Mouse (Mus musculus): ENCODE results near the gene Bud31.
"Not testable (repeated sequence)": the region's sequence is repeated elsewhere in the genome, so short reads cannot be mapped to it uniquely, and the experiment has no call there.

Bud31 gene

DNA sequence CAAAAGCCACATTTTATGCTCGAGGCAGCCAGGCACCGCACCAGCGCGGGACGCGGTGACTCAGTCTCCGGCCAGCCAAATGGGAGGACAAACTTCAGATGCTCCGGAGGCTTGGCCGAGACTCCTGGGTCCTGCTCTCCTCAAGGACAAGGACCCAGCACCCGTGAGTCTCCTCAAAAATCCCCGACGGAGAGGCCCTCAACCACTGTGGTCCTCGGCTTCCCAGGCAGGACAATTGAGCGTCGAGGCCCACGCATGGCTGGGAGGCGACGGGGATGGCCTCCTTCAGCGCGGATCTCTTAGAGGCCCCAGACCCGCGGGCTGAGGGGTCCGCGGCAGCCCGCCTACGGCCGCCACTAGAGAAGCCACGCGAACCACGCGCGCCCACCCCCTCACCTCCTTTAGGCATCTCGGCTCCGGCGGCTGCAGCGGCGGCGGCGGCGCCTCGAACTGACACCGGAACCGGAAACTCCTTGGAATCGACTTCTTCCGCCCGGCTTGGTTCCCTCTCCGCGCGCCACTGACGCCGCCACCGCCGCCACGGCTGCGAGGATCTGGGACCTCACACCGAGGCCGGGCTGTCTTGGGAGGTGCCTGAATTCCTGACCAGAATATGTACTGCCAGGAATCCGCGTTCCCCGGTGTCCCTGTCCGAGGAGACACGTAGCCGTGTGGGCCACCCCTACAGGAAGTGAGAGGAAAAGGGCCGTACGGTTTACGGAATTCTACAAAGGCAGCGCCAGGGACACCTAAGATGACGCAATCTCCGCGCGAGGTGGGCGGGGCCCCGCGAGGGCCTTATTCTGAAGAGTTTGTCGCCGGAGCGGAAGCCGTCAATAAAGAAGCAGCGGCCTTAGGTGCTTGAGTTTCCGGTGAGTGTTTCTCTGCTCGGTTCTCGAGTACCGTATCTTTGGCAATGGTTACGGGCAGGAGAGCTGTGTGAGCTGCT is at the start of gene Bud31, which contains the start of gene Pdap1:
Bud31 (plus strand) TSS at position 792 of the 949 bp plus-strand sequence.
Pdap1 (minus strand) TSS at position 668 of the 949 bp plus-strand sequence.
- peak; percentile 94 for DNase-seq (ENCODE audit: low spot score)

DNA sequence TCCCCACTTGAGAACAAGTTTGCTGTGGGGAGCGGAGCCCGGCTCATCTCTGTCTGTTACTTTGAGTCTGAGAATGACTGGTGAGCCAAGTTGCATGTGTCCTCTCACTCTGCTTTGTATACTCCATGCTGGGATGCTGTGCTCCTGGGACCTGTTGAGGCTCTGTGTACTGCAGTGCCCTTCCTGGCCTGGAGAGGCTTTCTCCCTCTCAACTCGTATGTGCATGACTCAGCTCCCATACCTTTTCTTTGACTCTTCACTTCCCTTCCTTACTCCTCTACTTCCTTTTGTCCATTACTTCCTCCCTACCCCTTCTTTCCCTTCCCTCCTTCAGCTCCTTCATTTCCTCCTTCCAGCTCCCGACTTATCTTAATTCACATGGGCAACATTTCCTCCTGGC is 44.0 kb upstream of the Bud31 start:
- DNase-seq (ENCODE audit: low spot score), result no peak

DNA sequence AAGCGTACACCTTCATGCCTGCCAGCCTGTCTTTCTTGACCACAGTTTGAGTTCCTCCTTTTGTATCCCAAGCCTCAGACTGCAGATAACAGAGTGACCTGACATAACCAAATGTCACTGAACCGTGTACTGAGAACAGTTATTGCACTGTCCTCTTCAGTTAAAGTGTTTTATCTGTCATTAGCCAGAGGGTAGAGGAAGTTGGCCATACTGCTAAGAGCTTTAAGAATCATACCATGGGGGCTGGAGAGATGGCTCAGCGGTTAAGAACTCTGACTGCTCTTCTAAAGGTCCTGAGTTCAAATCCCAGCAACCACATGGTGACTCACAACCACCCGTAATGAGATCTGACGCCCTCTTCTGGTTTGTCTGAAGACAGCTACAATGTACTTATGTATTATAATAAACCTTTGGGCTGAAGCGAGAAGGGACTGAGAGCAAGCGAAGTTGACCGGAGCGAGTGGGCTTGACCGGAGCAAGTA is 41.8 kb upstream of the Bud31 start:
- DNase-seq (ENCODE audit: low spot score), result no peak

DNA sequence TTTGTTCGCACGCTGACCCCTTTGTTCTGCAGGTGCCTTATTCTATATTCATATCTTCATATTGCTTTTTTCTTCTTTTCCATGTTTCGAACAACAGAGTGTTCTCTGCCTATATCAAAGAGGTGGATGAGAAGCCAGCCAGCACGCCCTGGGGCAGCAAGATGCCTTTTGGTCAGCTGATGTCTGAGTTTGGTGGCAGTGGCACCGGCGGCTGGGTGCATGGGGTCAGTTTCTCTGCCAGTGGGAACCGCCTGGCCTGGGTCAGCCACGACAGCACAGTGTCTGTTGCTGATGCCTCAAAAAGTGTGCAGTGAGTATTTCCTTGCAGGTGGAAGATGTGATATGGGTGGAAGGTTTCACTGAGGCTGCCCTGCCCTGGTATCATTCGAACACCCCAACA is 39.2 kb upstream of the Bud31 start:
- DNase-seq (ENCODE audit: low spot score), result no peak

DNA sequence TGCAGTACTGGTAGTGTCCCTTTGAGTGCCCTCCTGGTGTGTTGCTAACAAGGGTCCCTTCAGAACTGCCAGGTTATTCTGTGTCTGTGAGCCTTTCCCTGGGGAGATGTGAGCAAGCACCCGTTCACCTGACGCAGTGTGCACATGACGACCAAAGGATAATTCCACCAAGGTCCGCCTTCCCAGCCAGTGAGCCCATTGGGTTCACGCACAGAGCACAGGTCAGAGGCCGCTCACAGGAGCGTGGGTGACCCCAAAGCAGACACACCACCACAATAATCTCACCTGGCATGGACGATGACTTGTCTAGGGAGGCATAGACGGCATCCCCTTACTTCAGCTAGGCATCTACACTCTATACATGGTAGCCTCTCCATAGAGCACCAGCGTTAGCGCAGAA is 38.7 kb upstream of the Bud31 start:
- not testable (repeated sequence) for DNase-seq (ENCODE audit: low spot score)

DNA sequence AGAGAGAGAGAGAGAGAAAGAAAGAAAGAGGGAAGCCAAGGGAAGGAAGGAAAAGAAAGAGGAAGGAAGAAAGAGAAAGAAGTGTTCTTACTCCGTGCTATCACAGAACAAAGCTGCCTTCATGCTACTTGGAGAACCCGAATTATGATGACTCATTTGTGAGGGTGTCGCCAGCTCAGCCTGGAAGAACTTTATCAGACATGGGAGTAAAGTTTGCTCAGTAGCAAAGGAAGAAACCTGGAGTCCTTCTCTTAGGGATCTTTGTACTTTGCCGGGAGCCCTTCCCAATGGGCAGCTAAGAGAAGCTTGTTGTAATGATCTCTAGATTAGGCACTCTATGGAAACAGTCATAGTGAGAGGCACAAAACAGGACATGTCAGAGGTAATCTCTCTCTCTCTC is 37.5 kb upstream of the Bud31 start:
- DNase-seq (ENCODE audit: low spot score), result no peak

DNA sequence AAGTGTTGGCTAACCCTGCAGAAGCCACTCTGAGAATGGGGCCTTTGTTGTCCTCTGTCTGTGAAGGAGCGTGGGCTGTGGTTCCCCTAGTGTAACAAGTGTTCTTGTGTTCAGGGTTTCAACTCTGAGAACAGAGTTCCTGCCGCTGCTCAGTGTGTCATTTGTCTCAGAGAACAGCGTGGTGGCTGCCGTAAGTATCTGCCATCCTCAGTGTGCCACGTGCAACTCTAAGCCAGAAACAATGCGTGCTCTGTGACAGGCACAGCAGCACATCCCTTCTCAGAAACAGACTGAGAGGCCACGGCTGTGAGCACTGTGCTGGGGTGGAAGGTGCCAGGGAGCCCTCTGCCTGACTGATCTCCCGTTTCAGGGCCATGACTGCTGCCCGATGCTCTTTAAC is 35.8 kb upstream of the Bud31 start:
- DNase-seq (ENCODE audit: low spot score), result no peak

DNA sequence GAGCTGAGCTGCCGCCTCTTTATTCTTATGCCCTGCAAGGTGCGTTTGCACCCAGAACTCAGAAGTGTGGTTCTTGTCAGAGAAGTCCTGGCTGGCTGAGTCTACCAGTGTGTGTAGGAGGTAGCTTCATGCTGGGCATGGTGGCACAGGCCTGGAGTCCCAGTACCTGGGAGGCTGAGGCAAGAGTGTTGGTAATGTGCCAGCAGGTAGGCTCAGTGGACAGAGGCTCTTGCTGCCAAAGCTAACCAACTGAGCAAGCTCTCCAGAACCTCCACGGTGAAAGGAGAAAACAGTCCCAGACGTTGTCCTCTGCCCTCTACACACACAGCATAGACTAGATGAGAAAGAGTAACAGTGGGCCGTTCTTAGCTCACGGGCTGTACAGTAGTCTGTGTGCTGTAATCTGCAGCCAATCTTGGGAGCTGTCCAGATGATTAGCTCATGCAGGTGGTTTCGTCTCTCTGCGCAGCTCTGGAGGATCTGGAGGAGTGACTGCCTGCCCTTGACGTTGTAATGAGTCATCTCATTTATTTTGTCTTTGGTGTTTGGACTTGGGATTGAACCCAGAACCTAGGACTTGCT is 34.4 kb upstream of the Bud31 start:
- no peak for DNase-seq (ENCODE audit: low spot score)

DNA sequence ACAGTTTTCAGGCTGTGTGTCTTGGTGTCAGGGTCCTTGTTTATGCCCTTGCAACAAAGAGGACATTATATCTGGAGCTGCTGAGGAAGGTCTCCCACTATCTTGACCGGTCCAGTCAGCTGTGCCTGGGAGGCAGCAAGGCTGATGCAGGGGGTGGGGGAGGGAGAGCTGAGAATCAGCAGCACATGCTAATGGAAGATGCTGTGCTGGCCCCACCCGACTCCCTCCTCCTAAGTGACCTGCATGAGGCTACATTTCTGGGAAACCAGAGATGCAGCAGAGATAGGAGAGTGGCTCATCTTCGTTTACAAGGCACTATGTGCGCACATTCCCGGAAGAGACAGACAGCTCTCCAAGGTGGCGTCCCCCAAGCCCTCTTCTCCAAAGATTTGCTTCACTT is 29.8 kb upstream of the Bud31 start:
- peak; percentile 63 for DNase-seq (ENCODE audit: low spot score)

DNA sequence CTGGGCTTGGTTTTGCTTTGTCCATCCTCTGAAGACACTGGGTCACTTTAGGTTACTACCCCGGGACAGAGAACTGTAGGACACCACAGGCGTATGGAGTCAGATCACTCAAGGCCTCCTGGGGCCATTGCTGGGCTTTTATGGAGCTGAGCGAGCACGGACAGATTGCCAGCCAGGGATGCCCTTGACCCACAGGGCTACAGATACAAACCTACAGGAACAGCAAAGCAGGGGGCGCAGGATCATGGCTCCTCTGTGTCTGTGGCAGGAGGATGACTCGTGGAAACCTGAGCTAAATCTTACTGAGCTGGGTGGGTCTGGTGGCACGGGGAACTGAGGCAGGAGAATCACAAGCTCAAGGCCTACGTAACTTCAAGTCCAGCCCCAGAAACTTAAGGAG is 27.6 kb upstream of the Bud31 start:
- no peak for DNase-seq (ENCODE audit: low spot score)

DNA sequence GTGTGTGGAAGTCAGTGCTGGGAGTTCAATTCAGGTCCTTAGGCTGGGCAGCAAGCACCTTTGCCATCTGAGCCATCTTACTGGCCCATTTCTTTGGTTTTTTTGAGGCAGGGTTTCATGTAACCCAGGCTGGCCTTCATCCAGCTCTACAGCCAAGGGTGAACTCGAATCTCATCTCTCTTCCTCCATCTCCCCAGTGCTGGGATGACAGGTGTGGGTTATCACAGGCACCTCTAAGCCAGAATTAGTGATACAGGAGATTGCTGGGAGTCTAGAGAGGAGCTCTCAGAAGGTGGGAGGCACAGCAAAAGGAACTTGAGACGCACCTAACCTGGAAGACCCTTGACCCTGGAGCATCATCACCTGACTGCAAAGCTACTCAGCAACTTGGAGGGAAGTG is 26.7 kb upstream of the Bud31 start:
- no peak for DNase-seq (ENCODE audit: low spot score)

DNA sequence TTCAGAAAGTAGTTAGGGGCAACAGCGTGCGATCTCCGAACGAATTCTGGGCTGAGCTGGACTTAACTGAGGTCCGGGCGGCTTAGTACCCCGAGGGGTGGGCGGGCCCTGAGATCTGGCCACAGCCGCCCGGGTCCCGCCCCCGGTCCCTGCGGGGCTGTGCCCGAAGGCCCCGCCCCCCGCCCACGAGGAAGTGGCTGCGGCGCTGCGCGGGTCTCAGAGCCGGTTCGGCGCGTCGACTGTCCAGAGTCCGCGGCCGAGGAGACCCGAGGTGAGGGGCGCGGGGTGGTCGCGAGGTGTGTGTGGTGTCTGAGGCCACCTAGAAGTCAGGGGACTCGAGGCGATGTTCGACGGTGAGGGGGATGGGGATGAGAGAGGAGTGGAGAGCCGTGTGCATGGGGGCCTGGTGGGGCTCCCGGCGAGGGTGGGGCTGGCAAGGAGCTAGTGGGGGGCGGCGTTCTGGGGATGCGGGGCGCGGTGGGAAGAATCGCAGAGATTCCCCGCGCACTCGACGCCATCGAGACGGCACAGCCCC is 26.0 kb upstream of the Bud31 start, which contains the start of gene Arpc1b:
Arpc1b (plus strand) TSS at position 145 of the 535 bp plus-strand sequence.
- peak; percentile 83 for DNase-seq (ENCODE audit: low spot score)

DNA sequence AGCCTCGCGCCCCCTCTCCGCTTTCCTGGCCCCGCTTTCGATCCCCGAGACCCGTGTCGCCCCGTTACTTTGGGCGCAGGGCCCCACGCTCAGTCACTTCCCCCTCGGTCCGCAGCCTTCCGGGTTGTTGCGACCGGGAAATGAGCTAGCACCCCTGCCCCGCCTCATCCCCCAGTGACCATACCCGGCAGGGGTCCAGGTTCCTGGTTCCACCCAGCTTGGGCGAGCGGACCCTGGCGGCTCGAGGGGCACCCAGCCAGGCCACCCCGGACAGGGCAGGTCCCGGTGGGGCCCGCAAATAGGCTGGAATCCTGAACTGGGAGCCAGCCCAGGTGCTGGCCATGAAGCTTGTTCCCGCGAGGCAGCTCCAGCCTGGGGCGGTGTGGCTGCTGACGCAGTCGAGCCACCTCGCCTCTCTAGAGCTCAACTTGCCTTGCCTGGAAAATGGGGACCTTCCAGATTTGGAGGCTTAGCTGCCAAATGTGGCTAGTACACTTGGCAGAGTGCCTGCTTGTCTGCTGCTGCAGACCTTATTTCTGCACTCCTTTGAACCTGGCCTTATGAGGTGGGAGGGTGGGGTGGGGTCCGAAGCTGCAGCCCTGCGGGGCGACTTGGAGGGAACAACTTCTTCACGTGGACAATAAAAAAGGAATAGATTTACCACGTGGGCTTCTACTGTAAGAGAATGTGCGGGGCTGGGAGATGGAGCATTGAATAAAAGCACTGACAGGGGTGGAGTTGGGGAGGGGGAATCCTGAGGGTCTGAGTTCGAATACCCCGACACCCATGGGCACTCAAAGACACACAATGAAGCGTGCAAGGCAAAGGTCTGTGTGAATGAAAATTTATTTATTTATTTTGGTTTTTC is 25.3 kb upstream of the Bud31 start:
- peak; percentile 60 for DNase-seq (ENCODE audit: low spot score)

DNA sequence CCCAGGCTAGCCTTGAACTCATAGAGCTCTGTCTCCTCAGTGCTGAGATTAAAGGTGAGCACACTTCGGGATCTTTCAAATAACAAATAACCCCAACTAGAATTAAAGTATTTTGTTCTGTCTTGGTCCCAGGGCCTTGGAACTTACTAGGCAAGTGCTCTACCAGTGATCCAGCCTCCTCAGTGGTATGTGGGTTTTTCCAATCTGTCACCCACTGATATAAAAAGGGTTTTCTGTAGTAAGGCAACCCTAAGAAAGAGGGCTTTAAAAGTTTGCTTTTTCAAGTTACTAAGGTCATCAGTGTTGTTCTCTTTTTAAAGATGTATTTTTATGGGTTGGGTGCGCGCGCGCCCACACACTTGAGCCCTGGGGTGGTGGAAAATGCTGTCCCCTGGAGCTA is 24.4 kb upstream of the Bud31 start:
- DNase-seq (ENCODE audit: low spot score), result no peak

DNA sequence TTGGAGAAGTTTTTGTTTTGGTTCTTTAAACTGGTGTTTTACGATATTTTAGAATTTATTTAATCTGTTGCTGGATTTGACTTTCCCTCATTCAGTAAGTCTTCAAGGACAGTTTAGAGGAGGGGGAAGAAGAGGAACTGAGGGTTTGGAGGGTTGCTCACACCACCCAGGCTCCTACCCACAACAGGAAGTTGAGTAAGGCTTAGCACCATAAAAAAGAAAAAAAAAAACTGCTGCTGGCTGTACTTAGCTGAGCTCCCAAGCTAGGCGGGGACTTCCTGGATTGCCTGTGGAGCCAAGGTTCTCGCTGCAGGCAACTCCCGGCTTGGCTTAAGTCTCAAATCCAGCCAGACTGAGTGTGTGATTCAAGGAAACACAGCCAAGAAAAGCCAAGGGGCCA is 23.8 kb upstream of the Bud31 start:
- peak; percentile 52 for DNase-seq (ENCODE audit: low spot score)

DNA sequence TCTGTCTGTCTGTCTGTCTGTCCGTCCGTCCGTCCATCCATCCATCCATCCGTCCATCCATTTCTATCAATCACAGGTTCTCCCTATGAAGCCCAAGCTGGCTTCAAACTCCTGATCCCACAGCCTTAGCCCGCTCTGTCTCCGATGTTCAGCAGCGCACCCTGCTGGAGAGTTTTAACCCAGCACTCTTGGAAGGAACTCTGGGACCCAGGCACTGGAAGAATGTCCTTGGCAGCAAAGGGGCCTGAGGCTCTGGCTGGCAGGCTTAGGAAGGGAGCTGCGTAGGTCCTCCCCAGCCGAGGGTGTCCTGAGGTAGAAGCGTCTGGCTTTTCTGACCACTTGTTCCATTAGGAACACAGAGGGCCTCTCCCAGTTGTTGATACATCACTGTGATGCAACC is 23.2 kb upstream of the Bud31 start:
- DNase-seq (ENCODE audit: low spot score), result no peak

DNA sequence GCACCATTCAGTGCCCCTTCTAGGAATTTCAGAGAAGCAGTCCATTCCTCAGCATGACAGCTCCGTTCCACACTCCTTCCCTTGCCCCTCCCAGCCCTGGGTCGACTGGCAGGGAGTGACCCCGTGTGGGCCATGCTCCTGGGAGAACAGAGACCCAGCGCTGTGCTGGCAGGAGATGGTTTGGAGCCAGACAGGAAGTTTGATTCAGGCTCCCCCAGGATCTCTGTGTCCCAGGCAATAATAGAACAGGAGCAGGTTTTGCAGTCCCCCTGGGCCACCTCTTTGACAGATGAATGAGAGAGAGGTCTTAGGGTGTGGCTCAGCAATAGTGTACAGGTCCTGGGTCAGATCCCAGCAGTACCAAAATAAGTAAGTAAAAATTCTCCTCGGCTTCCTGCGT is 22.2 kb upstream of the Bud31 start:
- no peak for DNase-seq (ENCODE audit: low spot score)

DNA sequence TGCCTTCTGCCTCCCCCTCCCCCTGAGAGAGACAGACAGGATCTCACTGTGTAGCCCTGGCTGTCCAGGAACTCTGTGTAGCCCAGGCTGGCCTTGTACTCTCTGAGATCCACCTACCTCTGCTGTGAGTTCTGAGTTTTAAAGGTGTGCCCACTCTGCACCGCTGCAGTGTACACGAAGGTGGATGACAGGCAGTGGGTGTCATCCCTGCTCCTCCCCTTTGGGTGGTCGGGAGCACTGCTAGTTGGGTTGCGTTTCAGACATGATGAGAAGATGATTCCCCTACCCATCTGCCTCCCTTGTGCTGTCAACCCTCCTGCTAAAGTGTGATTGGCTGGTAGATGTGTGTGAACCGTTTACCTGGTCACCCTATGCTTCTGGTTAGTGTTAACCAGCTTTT is 21.7 kb upstream of the Bud31 start:
- DNase-seq (ENCODE audit: low spot score), result no peak

DNA sequence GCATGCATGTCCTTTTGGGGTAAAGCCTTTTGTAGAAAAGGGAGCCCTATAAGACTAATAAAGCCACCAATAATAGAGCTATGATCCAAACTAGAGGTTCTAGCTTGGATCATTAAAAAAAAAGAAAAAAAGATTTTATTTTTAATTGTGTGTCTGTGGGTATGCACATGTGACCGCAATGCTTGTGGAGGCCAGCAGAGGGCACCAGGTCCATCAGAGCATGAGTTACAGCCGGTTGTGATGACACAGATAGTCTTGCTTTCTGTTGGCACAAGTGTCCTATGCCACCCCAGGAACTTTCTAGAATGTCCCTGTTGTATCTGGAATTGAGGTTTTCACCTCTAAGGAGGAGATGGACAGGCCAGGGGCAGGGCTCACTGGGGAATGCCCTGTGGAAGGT is 20.8 kb upstream of the Bud31 start:
- no peak for DNase-seq (ENCODE audit: low spot score)

DNA sequence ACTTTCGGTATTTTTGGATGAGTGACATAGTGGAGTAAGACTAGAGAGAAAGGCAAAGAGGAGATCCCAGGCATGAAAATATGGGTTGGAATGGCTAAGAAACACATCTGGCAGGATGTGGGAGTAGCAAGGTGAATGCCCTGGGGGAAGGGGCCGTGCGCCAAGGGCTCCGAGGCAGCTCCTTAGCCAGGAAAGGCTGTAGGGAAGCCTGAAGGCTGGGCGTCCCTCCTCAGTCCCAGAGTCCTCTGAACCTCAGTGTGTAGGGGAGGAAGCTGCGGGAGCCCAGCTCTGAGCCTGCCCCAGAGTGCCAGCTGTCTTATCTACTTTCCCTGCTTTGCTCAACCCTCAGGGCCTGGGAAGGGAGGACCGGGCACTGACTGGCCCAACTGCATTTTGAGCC is 19.2 kb upstream of the Bud31 start:
- DNase-seq (ENCODE audit: low spot score), result no peak

DNA sequence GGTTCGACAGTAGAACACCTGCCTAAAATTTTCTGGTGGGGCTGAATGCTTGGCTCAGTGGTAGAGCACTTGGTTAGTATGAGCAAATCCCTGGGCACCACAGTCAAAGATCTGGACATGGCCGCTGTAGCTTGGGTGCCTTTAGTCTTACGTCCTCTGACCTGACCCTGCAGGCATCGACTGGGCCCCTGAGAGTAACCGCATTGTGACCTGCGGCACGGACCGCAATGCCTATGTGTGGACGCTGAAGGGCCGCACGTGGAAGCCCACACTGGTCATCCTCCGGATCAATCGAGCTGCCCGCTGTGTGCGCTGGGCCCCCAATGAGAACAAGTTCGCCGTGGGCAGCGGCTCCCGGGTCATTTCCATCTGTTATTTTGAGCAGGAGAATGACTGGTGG is 16.8 kb upstream of the Bud31 start:
- DNase-seq (ENCODE audit: low spot score), result no peak

DNA sequence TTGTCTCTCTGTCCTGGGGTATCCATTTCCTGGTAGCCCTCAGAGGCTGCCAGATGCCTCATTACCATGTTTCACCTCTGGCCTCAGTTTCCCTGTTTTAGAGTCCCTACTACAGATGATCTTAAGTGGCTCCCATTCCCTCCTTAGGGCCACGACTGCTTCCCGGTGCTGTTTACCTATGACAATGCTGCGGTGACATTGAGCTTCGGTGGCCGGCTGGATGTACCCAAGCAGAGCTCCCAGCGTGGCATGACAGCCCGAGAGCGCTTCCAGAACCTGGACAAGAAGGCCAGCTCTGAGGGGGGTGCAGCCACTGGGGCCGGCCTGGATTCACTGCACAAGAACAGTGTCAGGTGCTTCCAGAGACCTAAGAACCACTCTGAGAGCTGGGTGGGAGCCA is 13.6 kb upstream of the Bud31 start:
- DNase-seq (ENCODE audit: low spot score), result no peak

Measured in yolk sac, embryonic 10.5 days (tissue).